Mouse (Mus musculus): ENCODE measurements around the gene Gpr183. TPM values are rescaled to one million over a fixed set of nuclear protein-coding genes. Genes with fewer than 3 reads are reported as not detected.

The Gpr183 gene
- polyA plus RNA-seq, 1 experiment from 2014 or later, result 1.6 TPM

DNA sequence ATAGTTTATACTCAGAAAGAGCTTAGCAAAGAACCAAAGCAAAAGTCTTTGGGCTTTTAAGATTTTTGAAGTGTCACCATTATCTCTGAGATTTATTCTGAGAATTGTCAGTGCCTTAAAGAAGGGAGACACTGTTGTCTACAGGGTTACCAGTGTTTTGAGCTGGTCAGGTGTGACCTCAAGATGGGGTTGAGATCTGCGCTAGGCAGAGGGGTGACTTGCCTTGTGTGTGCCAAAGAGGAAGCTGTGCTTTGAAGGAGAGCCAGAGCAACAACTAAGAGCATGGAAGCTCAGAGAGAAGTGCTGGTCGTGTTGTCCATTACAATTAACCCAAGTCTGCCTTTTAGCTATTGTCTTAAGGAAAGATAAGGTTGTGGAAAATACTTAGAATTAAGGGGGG, 4.5 kb downstream of the Gpr183 start:
- ATAC-seq (ENCODE audit: low read depth), result no peak
- H3K36me3 ChIP-seq, result no peaks in the 10 kb centered on the region
- 88% methylated on average over 2 of the region's 2 CpGs for WGBS
- no peak overlapping the region for H3K9ac ChIP-seq
- H3K4me2 ChIP-seq, result no peak overlapping the region
- H3K27me3 ChIP-seq, result no peaks in the 10 kb centered on the region
- H3K4me3 ChIP-seq, result no peak overlapping the region
- peaks cover 11% of the 10 kb centered on the region for H3K4me1 ChIP-seq (replicated peaks)
- H3K9me3 ChIP-seq, result no peaks in the 10 kb centered on the region
- no peak overlapping the region for H3K27ac ChIP-seq (replicated peaks)

GRCm38 (mm10) chr14:121960031-121960430, 5.0 kb downstream of the Gpr183 start:
- WGBS, result 92% methylated on average over 4 of the region's 4 CpGs
- Histone ChIP-seq H3K4me3 (no peak overlapping the region), H3K27ac (replicated peaks) (no peak overlapping the region), H3K9ac (no peak overlapping the region), H3K27me3 (no peaks in the 10 kb centered on the region), H3K36me3 (no peaks in the 10 kb centered on the region), H3K4me2 (no peak overlapping the region), H3K4me1 (replicated peaks) (peaks cover 11% of the 10 kb centered on the region), H3K9me3 (no peaks in the 10 kb centered on the region)
- ATAC-seq (ENCODE audit: low read depth), result no peak

DNA sequence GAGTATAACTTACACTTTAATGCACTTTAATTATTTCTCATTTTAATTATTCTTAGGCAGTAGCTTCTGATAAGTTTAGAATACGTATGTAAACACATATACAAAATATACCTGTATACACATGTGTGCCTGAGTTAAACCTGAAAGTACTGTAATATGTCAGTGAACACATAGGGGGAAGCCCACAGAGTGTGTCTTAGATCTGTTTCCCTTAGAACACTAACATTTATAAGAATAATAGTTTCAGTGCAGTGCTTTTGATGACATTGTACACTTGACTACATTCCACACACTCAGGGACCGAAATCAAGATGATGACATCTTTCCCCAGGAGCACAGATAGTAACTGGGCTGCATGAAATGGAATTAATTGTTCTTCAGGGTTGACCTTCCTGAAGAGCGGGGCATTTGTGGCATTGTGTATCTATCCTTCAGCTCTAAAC, 5.4 kb downstream of the Gpr183 start:
- Histone ChIP-seq H3K27me3 (no peaks in the 10 kb centered on the region), H3K4me3 (no peak overlapping the region), H3K36me3 (0 out of 2 replicates have a peak, but pooled peaks cover 3% of the 10 kb centered on the region), H3K4me1 (replicated peaks) (peaks cover 11% of the 10 kb centered on the region), H3K9ac (no peak overlapping the region), H3K9me3 (no peaks in the 10 kb centered on the region), H3K4me2 (no peak overlapping the region), H3K27ac (replicated peaks) (no peak overlapping the region)
- ATAC-seq (ENCODE audit: low read depth), result no peak
- 92% methylated on average over 3 of the region's 3 CpGs for WGBS

GRCm38 (mm10) chr14:121958751-121959537, 6.1 kb downstream of the Gpr183 start:
- Histone ChIP-seq H3K27ac (replicated peaks) (no peak overlapping the region), H3K36me3 (0 out of 2 replicates have a peak, but pooled peaks cover 9% of the 10 kb centered on the region), H3K4me1 (replicated peaks) (peaks cover 9% of the 10 kb centered on the region), H3K4me2 (no peak overlapping the region), H3K27me3 (no peaks in the 10 kb centered on the region), H3K4me3 (no peak overlapping the region), H3K9ac (no peak overlapping the region), H3K9me3 (no peaks in the 10 kb centered on the region)
- WGBS, result 69% methylated on average over 10 of the region's 10 CpGs
- no peak for ATAC-seq (ENCODE audit: low read depth)

DNA sequence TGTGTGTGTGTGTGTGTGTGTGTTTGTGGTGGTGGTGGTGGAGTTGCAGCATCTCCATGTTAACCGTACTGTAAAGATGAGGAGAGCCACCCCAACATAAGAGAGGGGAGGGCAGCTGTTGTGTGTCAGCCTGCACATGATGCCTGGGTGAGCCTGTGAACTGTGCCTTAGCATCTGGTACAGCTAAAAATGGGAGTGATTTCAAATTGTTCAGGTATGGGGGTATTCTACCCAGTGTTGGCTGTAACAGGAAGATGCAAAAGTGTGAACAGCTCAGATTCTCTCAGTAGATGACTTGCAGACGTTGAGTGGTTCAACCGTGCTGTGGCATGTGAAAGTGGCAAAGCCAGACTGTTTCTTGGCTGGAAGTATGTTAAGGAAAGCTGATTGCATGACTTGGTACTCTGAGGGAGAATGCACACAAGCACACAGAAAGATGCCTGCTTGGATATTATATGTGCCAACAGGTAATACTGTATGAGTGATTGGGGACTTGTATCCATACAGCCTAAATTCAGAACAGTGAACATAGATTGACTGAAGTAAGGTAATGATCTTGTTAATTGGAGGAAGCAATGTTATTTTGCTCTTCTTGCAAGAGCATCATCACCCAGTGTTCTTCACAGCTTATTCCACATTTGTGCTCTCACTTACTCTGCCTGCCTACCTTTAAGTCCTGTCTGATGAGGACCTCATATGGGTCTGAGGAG, 6.8 kb downstream of the Gpr183 start:
- H3K27ac ChIP-seq (replicated peaks), result no peak overlapping the region
- no peaks in the 10 kb centered on the region for H3K27me3 ChIP-seq
- WGBS, result 91% methylated on average over 3 of the region's 3 CpGs
- peaks cover 2% of the 10 kb centered on the region; the same call in 1 of the 2 replicates for H3K4me1 ChIP-seq (replicated peaks)
- H3K4me2 ChIP-seq, result no peak overlapping the region
- H3K4me3 ChIP-seq, result no peak overlapping the region
- H3K9ac ChIP-seq, result no peak overlapping the region
- 0 out of 2 replicates have a peak, but pooled peaks cover 9% of the 10 kb centered on the region for H3K36me3 ChIP-seq
- ATAC-seq (ENCODE audit: low read depth), result no peak
- H3K9me3 ChIP-seq, result no peaks in the 10 kb centered on the region

DNA sequence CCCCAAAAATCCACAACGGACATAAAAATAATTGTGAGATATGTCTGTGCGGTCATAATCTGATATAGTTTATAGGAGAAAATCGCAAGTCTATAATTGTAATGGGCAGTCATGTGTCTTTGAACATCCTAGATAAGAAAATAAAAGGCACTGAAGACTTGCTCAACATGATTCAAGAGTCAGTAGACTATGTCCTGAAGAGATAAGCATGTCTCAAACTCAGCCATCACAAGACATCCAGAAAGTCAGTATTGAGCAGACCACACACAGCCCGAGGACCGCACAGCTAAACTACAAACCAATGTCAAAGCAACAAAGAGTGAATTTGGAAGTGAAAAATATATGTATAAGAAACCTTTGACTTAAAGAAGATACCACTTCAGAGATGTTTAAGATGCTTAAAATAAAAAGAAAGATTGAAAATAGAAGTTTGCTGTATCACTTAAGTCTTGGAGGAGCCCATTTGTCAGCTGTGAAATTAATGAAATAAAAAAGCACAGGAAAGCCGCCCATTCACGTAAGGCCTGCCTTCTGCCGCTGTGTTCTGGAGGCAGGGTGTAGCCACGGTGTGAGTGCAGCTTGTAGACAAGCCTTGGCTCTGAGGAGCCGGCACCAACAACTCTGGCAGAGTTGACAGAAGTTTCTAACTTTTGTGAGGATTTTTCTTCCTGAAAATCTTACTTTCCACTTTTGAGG, 7.7 kb downstream of the Gpr183 start:
- H3K4me1 ChIP-seq (replicated peaks), result no peaks in the 10 kb centered on the region; the same call in 1 of the 2 replicates
- ATAC-seq (ENCODE audit: low read depth), result no peak
- H3K4me3 ChIP-seq, result no peak overlapping the region
- WGBS, result 91% methylated on average over 10 of the region's 10 CpGs
- no peaks in the 10 kb centered on the region for H3K27me3 ChIP-seq
- H3K4me2 ChIP-seq, result no peak overlapping the region
- no peak overlapping the region for H3K27ac ChIP-seq (replicated peaks)
- H3K9me3 ChIP-seq, result no peaks in the 10 kb centered on the region
- H3K9ac ChIP-seq, result no peak overlapping the region
- 0 out of 2 replicates have a peak, but pooled peaks cover 9% of the 10 kb centered on the region for H3K36me3 ChIP-seq

- H3K4me1 ChIP-seq (replicated peaks), result no peaks in the 10 kb centered on the region; the same call in 1 of the 2 replicates
- no peaks in the 10 kb centered on the region for H3K9me3 ChIP-seq
- 0 out of 2 replicates have a peak, but pooled peaks cover 9% of the 10 kb centered on the region for H3K36me3 ChIP-seq
- no peak for ATAC-seq (ENCODE audit: low read depth)
- H3K4me2 ChIP-seq, result no peak overlapping the region
- 94% methylated on average over 5 of the region's 5 CpGs for WGBS
- no peak overlapping the region for H3K4me3 ChIP-seq
- H3K27me3 ChIP-seq, result no peaks in the 10 kb centered on the region
- no peak overlapping the region for H3K9ac ChIP-seq
- H3K27ac ChIP-seq (replicated peaks), result no peak overlapping the region
Observed at GRCm38 (mm10) chr14:121956291-121956690, 8.7 kb downstream of the Gpr183 start.

DNA sequence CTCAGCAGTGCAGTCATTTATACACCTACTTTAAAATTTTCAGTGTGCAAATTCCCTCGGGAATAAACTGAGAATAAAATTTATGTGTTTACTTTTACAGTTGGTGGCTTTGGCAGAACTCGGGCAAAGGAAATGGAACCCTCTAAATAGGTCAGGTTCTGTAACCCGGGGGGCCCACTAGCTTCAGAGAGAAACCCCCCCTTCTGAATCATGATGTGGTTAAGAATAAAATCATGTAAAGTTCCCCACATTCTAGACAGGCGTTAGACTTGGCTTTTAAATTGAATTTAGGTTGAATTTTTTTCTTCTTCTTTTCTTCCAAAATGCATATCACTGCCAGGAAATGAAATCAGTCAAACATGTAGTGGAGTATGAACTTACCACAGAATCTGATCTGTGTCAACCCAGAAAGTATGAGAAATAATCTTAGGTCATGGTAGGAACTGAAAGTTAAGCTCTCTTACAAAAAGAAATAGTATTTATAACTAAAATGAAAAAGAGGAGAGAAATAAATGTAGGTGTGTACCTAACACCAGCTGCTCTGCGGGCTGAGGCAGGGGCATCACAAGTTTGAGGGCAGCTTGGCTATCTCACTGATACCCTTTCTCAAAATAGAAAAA, 9.7 kb downstream of the Gpr183 start:
- WGBS, result 82% methylated on average over 5 of the region's 5 CpGs
- Histone ChIP-seq H3K36me3 (0 out of 2 replicates have a peak, but pooled peaks cover 9% of the 10 kb centered on the region), H3K27me3 (no peaks in the 10 kb centered on the region), H3K27ac (replicated peaks) (no peak overlapping the region), H3K9ac (no peak overlapping the region), H3K4me3 (no peak overlapping the region), H3K9me3 (no peaks in the 10 kb centered on the region), H3K4me1 (replicated peaks) (no peaks in the 10 kb centered on the region; the same call in 1 of the 2 replicates), H3K4me2 (no peak overlapping the region)
- no peak for ATAC-seq (ENCODE audit: low read depth)

DNA sequence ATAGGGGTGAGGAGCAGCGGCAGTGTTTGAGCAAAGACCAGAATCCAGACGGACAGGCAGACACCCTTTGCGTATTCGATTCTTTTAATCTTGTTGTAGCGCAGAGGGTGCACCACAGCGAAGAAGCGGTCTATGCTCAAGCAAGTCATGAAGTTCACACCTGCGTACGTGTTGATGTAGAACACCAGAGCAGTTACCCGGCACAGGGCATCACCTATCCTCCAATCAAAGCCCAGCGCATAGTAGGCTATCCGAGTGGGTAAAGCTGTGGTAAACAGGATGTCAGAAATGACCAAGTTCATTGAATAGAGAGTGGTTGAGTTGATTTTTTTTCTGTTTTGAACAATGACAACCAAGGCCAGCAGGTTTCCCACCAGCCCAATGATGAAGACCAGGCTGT, 10.4 kb downstream of the Gpr183 start:
- Histone ChIP-seq H3K9ac (no peak overlapping the region), H3K27ac (replicated peaks) (no peak overlapping the region)
- WGBS, result 99% methylated on average over 12 of the region's 12 CpGs

GRCm38 (mm10) chr14:121954129-121954528, 10.9 kb downstream of the Gpr183 start:
- H3K4me3 ChIP-seq, result no peak overlapping the region
- WGBS, result 94% methylated on average over 11 of the region's 11 CpGs

More for the DNA sequence above, 10.4 kb downstream of the Gpr183 start:
- no peak overlapping the region for H3K4me2 ChIP-seq
- H3K4me3 ChIP-seq, result no peak overlapping the region
- no peaks in the 10 kb centered on the region; the same call in 1 of the 2 replicates for H3K4me1 ChIP-seq (replicated peaks)
- ATAC-seq (ENCODE audit: low read depth), result no peak
- H3K9me3 ChIP-seq, result no peaks in the 10 kb centered on the region
- H3K27me3 ChIP-seq, result no peaks in the 10 kb centered on the region
- H3K36me3 ChIP-seq, result 0 out of 2 replicates have a peak, but pooled peaks cover 9% of the 10 kb centered on the region

GRCm38 (mm10) chr14:121952046-121952400, 13.0 kb downstream of the Gpr183 start:
- 0 out of 2 replicates have a peak, but pooled peaks cover 9% of the 10 kb centered on the region for H3K36me3 ChIP-seq
- H3K4me3 ChIP-seq, result no peak overlapping the region
- H3K4me1 ChIP-seq (replicated peaks), result no peaks in the 10 kb centered on the region
- H3K27ac ChIP-seq (replicated peaks), result no peak overlapping the region
- 92% methylated on average over 5 of the region's 5 CpGs for WGBS
- no peak overlapping the region for H3K9ac ChIP-seq
- no peak overlapping the region for H3K4me2 ChIP-seq
- no peak for ATAC-seq (ENCODE audit: low read depth)
- H3K27me3 ChIP-seq, result no peaks in the 10 kb centered on the region
- no peaks in the 10 kb centered on the region for H3K9me3 ChIP-seq

More at GRCm38 (mm10) chr14:121954129-121954528, 10.9 kb downstream of the Gpr183 start:
- H3K4me1 ChIP-seq (replicated peaks), result no peaks in the 10 kb centered on the region; the same call in 1 of the 2 replicates
- ATAC-seq (ENCODE audit: low read depth), result no peak
- no peak overlapping the region for H3K27ac ChIP-seq (replicated peaks)
- H3K27me3 ChIP-seq, result no peaks in the 10 kb centered on the region
- H3K9ac ChIP-seq, result no peak overlapping the region
- no peak overlapping the region for H3K4me2 ChIP-seq
- H3K36me3 ChIP-seq, result 0 out of 2 replicates have a peak, but pooled peaks cover 9% of the 10 kb centered on the region
- no peaks in the 10 kb centered on the region for H3K9me3 ChIP-seq
